ENCODE assay signal across 25 mouse cellular contexts in genomic region chr15:6310417-6310816, GRCm38 (mm10).
"Had no signal": no experiment of that assay in that cellular context is flagged by ENCODE, and none has a peak within 500 bp of the region (broad histone marks: within the 10 kb centered on the region; RNA-seq: fewer than 3 reads in every experiment).

No protein-coding gene starts in this region.

- H3K9me3 ChIP-seq: heart, embryonic 12.5 days; hindbrain, embryonic 10.5 days; hindbrain, embryonic 12.5 days; intestine, embryonic 15.5 days; limb, embryonic 13.5 days; limb, embryonic 15.5 days; liver, embryonic 12.5 days had no signal

- ATAC-seq: hindbrain, embryonic 16.5 days; inflammation-experienced regulatory T-cells, adult 6 months; intestine, embryonic 15.5 days; intestine, postnatal 0 days; liver, embryonic 12.5 days had no signal

- H3K27me3 ChIP-seq: heart, embryonic 12.5 days; hindbrain, embryonic 12.5 days; intestine, embryonic 15.5 days; limb, embryonic 13.5 days; limb, embryonic 15.5 days; liver, embryonic 12.5 days had no signal

- DNase-seq: gastrocnemius, postnatal 14 days; gastrocnemius, postnatal 36 days; heart, adult 11 months; heart, adult 2 months; heart, postnatal 10 days; heart, postnatal 4 days; kidney, adult 9 months; layer of hippocampus, adult 9-11 months; layer of hippocampus, postnatal 36 days; left cerebral cortex, postnatal 4 days; lung, adult 18-20 months had no signal

- H3K4me2 ChIP-seq: heart, embryonic 12.5 days; hindbrain, embryonic 12.5 days; hindbrain, embryonic 14.5 days; intestine, embryonic 15.5 days; limb, embryonic 13.5 days; limb, embryonic 15.5 days; liver, embryonic 12.5 days had no signal

- H3K9ac ChIP-seq: heart, embryonic 12.5 days; hindbrain, embryonic 12.5 days; hindbrain, embryonic 14.5 days; intestine, embryonic 15.5 days; limb, embryonic 13.5 days; limb, embryonic 15.5 days; liver, embryonic 12.5 days; liver, embryonic 14.5 days had no signal

- H3K4me1 ChIP-seq: heart, embryonic 12.5 days; limb, embryonic 13.5 days; limb, embryonic 15.5 days; liver, embryonic 12.5 days had no signal

- H3K27ac ChIP-seq: heart, adult 2 months; hindbrain, embryonic 10.5 days; hindbrain, embryonic 12.5 days; hindbrain, embryonic 14.5 days; intestine, embryonic 15.5 days; kidney, postnatal 0 days; layer of hippocampus, adult 2 months; limb, embryonic 13.5 days; limb, embryonic 15.5 days; liver, embryonic 12.5 days; liver, embryonic 14.5 days had no signal

- H3K4me3 ChIP-seq: heart, adult 2 months; heart, embryonic 12.5 days; hindbrain, embryonic 10.5 days; hindbrain, embryonic 12.5 days; intestine, embryonic 15.5 days; layer of hippocampus, adult 2 months; limb, embryonic 13.5 days; limb, embryonic 15.5 days; liver, embryonic 12.5 days had no signal

- H3K36me3 ChIP-seq: heart, embryonic 12.5 days; hindbrain, embryonic 10.5 days; hindbrain, embryonic 12.5 days; intestine, embryonic 15.5 days; limb, embryonic 13.5 days; limb, embryonic 15.5 days; liver, embryonic 12.5 days had no signal
